Mouse (Mus musculus): ENCODE data around the gene Ptdss2.
A peak's percentile ranks its signal among the peaks of the same experiment; 100 is the strongest.

The Ptdss2 gene

DNA sequence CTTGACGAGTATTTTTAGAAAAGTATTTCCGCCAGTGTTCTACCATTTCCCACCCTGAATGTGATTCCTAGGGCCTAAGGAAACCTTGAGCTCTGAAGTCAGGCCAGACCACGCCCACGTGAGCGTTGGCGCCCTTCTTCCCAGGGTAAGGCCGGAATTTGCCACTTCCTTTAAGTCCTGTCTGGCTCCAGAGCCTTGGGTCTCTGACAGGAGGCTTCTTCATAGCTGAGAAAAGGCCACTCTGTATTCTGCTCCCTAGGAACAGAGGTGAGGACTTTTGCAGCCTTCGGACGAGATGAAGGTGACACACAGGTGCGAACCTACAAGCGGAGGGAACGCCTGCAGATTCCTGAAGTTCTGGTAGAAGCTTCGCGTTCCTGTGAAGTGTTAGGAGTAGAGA is at the start of gene Ptdss2:
Gene Ptdss2 (plus strand): TSS at position 138 of the 400 bp plus-strand sequence.
- DNase-seq (ENCODE audit: low spot score) = no peak

DNA sequence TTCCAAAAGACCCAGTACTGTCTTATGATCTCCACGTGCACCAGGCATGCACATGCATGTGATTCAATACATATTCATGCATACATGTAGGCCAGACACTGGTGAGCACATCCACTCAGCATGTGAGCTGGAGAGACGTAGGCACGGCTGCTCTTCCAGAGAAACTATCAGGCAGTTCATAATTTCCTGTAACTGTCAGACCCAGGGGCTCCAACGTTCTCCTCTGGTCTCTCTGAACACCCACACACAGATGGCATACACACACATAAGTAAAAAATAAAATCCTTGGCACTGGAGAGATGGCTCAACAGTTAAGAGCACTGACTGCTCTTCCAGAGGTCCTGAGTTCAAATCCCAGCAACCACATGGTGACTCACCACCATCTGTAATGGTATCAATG is 48.4 kb upstream of the Ptdss2 start:
- DNase-seq (ENCODE audit: low spot score) = no peak

DNA sequence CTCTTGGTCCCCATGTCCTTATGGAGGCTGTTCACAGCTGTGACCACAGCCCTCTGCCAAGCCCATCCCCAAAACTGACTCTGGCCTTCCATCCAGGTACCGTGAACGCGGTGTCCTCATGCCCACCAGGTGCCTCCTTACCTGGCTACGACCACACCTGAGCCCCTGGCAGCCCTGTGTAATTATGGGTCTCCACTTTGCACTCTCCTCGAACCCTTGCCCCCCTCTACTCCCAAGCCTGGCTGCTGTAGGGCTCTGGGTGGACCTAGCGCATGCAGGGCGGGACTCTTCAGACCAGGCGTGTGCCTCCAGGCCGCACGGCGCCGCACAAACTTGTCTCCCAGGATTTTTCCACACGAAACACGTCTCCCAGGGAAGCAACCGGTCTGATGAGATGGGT is 44.3 kb upstream of the Ptdss2 start, which contains the start of gene Pkp3:
Gene Pkp3 (plus strand): TSS at position 378 of the 400 bp plus-strand sequence.
- DNase-seq (ENCODE audit: low spot score) = no peak

GRCm38 (mm10) chr7:141078876-141079275 is 43.3 kb upstream of the Ptdss2 start:
- DNase-seq (ENCODE audit: low spot score) = no peak

DNA sequence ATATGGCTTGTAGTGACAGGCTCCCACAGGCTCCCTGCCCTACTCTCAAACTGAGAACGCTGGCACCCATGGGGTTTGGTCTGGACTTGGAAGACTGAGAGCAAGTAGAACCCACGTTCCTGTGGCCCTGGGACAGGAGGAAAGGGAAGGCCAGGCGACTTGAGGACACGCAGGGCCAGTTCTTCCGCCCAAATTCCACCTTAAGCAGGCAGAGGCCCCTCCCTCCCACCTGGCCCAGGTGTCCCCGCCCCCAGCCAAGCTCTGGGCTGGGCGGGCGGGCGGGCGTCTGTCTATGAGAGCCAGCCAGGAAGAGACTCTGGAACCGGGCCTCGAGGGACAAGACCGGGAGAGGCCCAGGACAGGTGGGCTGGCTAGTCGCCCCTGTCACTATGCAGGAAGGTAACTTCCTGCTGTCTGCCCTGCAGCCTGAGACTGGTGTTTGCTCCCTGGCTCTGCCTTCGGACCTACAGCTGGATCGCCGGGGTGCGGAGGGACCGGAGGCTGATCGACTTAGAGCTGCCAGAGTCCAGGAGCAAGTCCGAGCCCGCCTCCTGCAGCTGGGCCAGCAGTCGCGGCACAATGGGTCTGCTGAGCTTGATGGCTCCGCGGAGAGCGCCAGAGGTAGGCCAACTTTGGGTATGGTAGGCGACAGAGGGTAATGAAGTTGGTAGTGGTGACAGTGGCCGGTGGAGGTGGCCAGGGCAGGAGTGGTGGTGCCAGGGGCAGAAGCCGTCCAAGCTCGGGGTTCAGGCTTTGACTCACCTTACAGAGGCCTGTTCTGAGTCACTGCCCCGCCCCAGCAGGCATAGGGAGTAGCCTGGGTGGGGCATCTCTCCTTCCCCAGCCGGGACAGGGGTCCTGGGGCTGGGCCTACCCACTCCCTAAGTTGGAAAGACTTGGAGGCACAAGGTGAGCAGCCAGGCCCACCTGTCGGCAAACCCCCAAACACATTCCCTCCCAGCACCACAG is 42.4 kb upstream of the Ptdss2 start:
- no peak for DNase-seq (ENCODE audit: low spot score)

- DNase-seq (ENCODE audit: low spot score) = no peak
Measured at GRCm38 (mm10) chr7:141087894-141088293, 34.3 kb upstream of the Ptdss2 start.

DNA sequence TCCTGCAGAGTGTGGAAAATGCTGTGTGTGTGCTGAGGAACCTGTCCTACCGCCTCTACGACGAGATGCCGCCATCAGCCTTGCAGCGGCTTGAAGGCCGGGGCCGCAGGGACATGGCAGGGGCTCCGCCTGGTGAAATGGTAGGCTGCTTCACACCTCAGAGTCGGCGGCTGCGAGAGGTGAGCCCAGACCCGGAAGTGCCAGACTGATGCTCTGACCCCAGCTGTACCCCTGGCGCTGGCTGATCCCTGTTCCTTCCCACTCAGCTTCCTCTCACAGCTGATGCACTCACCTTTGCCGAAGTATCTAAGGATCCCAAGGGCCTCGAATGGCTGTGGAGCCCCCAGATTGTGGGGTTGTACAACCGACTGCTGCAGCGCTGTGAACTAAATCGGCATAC is 33.7 kb upstream of the Ptdss2 start:
- DNase-seq (ENCODE audit: low spot score) = no peak

GRCm38 (mm10) chr7:141090228-141090627 is 32.0 kb upstream of the Ptdss2 start:
- DNase-seq (ENCODE audit: low spot score) = no peak

DNA sequence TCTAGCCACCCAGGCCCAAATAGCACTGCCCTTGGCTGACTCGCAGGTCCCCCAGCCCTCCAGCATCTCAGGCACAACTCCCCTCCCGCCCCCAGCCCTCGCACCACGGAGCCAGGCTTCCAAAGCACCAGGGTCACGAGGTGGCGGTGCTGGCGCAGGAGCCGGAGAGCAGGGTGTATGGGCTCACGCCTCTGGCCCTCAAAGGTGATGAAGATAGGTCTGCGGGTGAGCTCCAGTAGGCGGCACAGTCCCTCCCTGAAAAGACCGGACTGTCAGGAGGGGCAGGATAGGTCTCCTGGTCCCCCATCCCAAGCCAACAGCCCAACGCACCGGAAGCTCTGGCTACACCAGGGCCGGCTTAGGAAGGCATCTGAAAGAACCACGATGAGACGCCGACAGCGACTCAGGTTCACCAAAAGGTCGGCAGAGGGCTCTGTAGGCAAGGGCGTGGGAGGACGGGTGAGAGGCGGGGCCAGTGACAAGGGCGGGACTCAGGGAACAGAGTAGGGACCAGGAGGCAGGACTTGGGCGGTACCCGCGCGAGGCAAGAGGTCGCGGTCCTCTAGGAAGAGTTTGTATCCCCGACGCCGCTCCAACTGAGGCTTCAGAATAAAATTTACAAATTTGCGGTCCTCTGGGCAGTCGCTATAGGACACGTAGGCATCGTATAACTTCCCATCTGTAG is 30.0 kb upstream of the Ptdss2 start:
- DNase-seq (ENCODE audit: low spot score) = peak; percentile 62

DNA sequence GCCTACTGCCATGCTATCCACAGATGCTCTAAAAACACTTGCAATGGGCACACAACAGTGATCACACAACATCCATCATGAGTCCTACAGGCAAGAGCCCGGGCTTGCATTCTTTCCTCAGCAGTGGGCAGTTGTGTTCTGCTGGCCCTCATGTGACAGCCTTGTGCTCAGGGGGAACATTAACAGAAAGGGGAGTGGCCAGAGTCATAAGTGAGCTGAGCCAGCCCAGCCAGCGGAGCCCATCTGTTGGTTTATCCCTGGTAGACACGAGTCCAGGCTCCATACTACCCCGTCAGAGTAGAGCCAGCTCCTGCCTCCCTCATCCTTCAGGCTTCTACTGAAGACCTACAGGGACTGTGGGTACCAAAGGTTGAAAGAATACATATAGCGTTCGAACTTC is 28.2 kb upstream of the Ptdss2 start:
- no peak for DNase-seq (ENCODE audit: low spot score)

DNA sequence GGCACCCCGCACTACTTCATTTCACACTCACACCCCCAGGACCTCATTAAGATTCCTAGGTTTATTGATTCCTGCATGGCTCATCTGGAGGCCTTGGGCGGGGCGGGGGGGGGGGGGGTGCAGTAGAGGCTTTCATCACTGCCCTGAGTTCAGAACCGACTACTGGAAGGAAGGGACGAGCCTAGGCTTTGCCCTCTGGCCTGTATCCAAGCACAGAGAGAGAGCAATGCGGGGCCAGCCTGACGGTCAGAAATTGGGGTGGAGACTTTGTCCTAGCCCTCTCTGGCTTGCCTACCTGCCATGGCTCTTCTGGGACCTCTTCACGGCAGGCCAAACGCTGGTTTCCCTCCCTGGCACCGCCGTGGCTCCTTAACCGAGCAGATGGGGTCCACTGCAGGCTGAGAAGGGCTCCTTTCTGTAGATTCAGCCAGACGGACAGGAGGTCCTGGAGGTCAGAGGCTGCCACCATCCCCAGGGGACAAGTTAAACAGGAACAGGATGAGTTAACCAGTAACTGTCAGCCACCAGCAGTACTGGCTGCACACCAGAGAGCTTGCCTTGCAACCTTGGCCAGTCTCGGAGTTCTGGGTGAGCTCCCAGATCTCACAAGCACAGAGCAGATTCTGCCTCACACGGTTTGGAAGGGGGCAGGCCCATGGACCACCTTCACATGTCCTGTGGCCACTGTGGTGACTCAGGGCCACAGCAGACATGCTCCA is 27.5 kb upstream of the Ptdss2 start:
- no peak for DNase-seq (ENCODE audit: low spot score)

DNA sequence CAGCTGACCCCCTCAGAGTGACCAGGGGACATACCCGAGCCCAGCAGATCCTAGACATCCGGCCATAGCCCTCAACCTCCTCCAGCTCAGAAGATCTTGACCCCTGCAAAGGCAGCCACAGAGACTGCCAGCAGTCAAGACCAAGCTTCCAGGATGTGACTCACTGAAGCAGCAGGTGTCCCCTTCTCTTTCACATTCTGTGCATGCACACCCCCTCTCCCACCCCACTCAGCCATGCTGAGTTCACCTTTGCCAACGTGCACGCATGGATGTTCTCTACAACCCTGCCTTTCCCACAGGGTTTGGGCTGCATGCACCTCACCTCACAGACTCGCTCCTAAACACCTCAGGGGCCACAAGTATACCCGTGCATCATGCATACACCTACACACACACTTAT is 26.2 kb upstream of the Ptdss2 start:
- DNase-seq (ENCODE audit: low spot score) = no peak

- no peak for DNase-seq (ENCODE audit: low spot score)
Measured at GRCm38 (mm10) chr7:141096649-141097056, 25.5 kb upstream of the Ptdss2 start.

- no peak for DNase-seq (ENCODE audit: low spot score)
Measured at GRCm38 (mm10) chr7:141097177-141097576, 25.0 kb upstream of the Ptdss2 start.

DNA sequence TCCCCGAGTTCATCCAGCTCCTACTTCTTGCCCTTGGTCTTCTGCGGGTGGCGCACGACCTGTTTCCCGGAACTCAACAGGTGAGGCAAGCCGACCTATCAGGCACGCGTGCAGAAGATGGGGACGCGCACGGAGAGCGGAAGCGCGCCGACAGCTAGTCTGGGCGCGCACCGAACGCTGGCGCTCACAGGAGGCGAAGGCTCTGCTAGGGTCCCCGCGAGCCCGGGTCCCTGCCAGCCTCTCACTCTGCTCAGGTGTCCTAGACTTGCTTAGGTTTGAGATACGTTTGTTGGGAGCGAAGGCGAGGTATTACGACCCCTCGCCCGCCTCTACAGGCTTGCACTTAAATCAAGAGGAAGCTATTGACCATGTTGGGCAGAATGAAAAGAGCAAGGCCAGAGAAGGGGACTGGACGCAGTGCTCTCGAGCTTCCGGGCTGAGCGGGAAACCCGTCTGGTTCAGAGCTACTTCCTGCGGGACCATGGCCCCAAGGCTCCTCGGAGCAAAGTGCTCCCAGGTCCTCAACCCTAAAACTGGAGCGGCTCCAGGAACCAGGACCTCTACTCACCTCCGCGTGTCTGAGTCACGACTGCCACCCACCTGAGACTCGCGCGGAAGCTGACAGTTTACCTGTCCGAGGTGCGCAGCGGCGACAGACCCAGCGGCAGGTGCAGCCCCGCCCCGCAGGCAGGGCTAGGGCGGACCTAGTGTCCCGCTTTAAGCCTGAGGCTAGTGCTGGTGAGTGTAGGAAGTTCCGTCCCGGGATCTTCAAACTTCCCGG is 22.1 kb upstream of the Ptdss2 start, which contains the start of gene Sigirr:
Gene Sigirr (minus strand): TSS at position 662 of the 781 bp plus-strand sequence.
- DNase-seq (ENCODE audit: low spot score) = no peak

DNA sequence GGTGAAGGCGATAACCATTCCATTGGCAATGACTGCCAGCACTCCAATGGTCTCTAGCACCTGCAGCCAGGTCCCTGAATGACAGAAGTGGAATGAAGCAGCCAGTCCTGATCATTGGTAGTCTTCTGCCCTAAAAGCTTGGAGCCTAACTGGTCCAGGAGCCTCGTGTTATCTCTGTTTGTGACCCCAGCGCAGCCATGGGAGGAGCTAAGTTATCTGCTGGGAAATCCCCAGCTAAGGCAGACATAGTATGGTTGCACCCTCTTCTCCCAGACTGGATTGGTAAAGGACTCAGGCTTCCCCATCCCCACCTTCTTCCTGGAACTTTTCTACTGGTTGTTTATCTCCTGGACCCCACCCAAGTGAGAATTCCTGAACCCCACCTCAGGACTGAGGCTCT is 19.0 kb upstream of the Ptdss2 start:
- no peak for DNase-seq (ENCODE audit: low spot score)

- DNase-seq (ENCODE audit: low spot score) = no peak
Measured at GRCm38 (mm10) chr7:141115874-141116273, 6.3 kb upstream of the Ptdss2 start.

GRCm38 (mm10) chr7:141117636-141118035 is 4.5 kb upstream of the Ptdss2 start, which contains the start of gene Ano9:
TSS of gene Ano9 (minus strand) at chr7:141117806.
- no peak for DNase-seq (ENCODE audit: low spot score)

DNA sequence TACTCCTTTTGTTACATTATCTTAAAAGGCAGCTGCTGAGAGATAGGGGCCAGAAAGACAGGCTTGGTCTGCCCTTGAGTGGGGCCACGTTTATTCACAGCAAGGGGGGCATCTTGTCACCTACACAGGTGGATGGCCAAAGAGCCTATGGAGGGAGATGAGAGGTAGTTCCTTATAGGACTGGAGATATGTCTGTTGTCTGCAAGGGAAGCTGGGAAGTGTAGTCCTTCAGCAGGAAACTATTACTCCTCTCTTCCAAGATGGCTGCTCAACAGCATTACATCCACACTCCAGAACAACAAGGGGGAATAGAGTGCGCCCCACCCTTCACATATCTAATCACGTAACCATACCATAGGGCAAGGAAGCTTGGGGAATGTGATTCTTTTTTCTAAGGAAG is 2.7 kb upstream of the Ptdss2 start:
- no peak for DNase-seq (ENCODE audit: low spot score)

DNA sequence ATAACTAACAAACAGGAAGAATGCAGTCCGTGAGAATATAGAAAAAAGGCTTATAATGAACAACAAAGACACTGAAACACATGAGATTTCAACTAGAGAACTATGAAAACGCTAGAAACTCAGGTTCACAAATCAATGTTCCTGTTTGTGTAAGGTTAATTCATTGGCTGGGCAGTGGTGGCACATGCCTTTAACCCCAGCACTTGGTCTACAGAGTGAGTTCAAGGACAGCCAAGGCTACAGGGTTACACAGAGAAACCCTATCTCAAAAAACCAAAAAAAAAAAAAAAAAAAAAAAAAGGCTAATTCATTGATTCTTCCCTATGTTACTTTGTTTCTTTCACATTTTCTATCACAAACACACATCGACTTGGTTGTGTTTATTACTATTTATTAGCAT is 1.6 kb upstream of the Ptdss2 start:
- no peak for DNase-seq (ENCODE audit: low spot score)

DNA sequence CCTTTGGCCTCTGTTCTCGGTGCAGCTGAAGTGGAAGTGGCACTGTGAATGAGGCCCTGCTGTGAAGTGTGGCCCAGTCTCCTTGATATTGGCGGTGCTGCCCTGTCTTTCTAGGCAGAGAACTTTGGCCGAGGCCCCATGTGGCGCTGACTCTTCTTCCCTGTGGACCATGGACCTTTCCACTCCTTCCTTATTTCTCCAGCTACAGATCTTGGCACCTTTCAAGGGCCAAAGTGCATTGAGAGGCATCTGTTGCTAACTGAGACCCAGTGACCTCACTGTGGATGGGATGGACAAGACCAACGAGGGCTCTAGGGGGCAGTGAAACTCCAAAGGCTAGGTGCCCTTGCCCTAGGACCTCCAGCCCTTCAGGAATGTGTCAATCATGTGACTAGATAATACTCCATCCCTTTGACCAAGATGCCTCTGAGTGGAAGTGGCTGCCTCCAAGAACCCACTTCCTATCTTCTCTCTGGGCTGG is 1.1 kb upstream of the Ptdss2 start:
- DNase-seq (ENCODE audit: low spot score) = no peak

All from ovary, postnatal 14 days (tissue).